Mouse (Mus musculus): ENCODE data around the gene Lrmp. TPM values are rescaled to one million over a fixed set of nuclear protein-coding genes. Genes with fewer than 3 reads are reported as not detected.

Lrmp gene
- 1.9 and 2.2 TPM in 2 replicates for polyA plus RNA-seq (2012; ENCODE audit: insufficient read depth, insufficient read length, missing spikeins)

- Histone ChIP-seq H3K4me3 (ENCODE audit: insufficient read depth, low read depth, low read length) (no peak within 1 kb of the TSS), H3K27ac (replicated peaks; ENCODE audit: low read depth, low read length) (no peak within 1 kb of the TSS), H3K4me1 (ENCODE audit: control insufficient read depth, insufficient read depth, insufficient read length, low read length) (0 out of 2 replicates have a peak, but pooled peaks cover 3% of the 10 kb centered on the region)
These were observed at the start of gene Lrmp for GRCm38 (mm10) chr6:145115476-145116097. Gene Lrmp (plus strand): TSS chr6:145115653.

- no peak overlapping the region for H3K27ac ChIP-seq (replicated peaks; ENCODE audit: low read depth, low read length)
These were observed 49.0 kb upstream of the Lrmp start for GRCm38 (mm10) chr6:145066416-145066815.

GRCm38 (mm10) chr6:145067679-145068078, 47.8 kb upstream of the Lrmp start:
- no peak overlapping the region for H3K27ac ChIP-seq (replicated peaks; ENCODE audit: low read depth, low read length)
- H3K4me1 ChIP-seq (ENCODE audit: control insufficient read depth, insufficient read depth, insufficient read length, low read length): no peaks in the 10 kb centered on the region
- H3K4me3 ChIP-seq (ENCODE audit: insufficient read depth, low read depth, low read length): no peak overlapping the region

More at GRCm38 (mm10) chr6:145066416-145066815, 49.0 kb upstream of the Lrmp start:
- no peak overlapping the region for H3K4me3 ChIP-seq (ENCODE audit: insufficient read depth, low read depth, low read length)
- H3K4me1 ChIP-seq (ENCODE audit: control insufficient read depth, insufficient read depth, insufficient read length, low read length): no peaks in the 10 kb centered on the region

DNA sequence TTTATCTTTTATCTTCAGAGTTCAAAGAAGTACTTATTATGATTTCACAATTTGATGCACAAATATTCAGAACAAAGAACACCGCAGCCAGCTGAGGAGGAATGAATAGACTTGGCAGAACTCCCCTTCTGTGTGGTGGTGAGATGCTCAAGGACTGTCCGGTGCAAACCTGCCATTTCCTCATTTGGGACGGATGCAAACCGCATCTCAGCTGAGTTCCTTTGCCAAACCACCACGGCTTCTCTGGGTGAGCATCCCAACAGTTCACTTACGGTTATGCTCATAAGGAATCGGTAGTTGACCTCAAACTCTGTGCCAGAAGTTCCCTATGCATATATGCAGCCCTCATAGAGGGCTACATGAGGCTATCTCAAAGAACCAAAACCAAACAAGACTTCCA, 46.1 kb upstream of the Lrmp start:
- no peak overlapping the region for H3K27ac ChIP-seq (replicated peaks; ENCODE audit: low read depth, low read length)
- H3K4me1 ChIP-seq (ENCODE audit: control insufficient read depth, insufficient read depth, insufficient read length, low read length): no peaks in the 10 kb centered on the region
- H3K4me3 ChIP-seq (ENCODE audit: insufficient read depth, low read depth, low read length): no peak overlapping the region

DNA sequence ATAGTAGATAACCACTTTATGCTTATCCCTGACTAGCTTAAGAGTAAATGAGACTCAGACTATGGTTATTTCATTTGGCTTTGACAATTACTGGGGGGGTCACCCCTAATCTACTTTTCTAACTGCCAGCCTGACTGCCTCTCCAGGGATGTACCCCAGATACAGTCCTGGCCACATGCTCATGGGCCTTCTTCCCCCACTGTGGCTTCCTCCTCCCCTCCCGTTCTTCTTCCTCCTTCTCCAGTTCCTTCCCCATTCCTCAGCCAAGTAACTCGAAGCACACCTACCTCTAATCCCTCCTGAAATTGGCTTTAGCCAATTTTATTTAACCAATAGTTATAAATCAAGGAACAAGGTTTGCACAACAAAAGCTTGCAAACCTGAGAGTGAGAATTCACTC, 45.5 kb upstream of the Lrmp start:
- Histone ChIP-seq H3K4me1 (ENCODE audit: control insufficient read depth, insufficient read depth, insufficient read length, low read length) (no peaks in the 10 kb centered on the region), H3K4me3 (ENCODE audit: insufficient read depth, low read depth, low read length) (no peak overlapping the region), H3K27ac (replicated peaks; ENCODE audit: low read depth, low read length) (no peak overlapping the region)

DNA sequence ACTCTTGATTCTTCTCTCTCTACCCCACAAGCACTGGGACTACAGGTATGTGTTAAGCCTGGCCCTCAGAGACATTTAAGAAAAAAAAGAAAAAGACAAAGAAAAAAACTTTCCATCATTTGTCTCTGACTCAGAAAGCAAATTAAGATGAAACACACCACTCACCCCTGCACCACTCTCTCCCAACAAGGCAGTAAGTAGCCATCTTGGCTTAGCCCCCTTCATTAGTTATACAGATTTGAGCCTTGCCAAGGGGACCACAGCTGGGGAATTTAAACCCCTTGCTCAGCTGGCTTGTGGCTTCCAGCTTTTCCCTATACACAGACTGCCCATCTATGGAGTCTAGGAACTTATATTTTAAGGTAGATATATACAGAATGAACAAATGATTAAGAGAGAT, 41.0 kb upstream of the Lrmp start:
- no peaks in the 10 kb centered on the region for H3K4me1 ChIP-seq (ENCODE audit: control insufficient read depth, insufficient read depth, insufficient read length, low read length)
- no peak overlapping the region for H3K4me3 ChIP-seq (ENCODE audit: insufficient read depth, low read depth, low read length)
- H3K27ac ChIP-seq (replicated peaks; ENCODE audit: low read depth, low read length): no peak overlapping the region

DNA sequence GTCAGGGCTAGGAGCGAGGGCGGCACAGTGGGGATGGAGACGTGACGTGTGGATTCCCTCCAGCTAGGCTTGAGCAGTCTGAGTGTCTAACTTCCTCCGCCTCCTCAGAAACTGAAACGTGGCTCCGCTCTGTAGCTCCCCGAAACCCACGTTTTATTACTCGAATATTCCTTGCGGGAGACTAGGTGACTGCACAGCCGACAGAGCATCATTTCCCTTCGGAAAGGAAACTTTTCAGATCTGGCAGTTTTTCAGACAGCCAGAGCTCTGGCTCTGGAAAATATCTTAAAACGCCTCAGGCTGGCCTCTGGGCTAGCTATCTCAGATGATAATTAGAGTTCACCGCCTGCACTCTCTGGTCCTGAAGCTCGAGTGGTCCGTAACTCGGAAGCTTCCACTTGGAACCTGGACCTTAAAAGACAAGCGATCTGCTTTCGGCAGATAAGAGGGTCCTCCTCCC, 40.3 kb upstream of the Lrmp start:
- Histone ChIP-seq H3K4me3 (ENCODE audit: insufficient read depth, low read depth, low read length) (peak overlapping the region; percentile 48), H3K27ac (replicated peaks; ENCODE audit: low read depth, low read length) (no peak overlapping the region), H3K4me1 (ENCODE audit: control insufficient read depth, insufficient read depth, insufficient read length, low read length) (no peaks in the 10 kb centered on the region)

DNA sequence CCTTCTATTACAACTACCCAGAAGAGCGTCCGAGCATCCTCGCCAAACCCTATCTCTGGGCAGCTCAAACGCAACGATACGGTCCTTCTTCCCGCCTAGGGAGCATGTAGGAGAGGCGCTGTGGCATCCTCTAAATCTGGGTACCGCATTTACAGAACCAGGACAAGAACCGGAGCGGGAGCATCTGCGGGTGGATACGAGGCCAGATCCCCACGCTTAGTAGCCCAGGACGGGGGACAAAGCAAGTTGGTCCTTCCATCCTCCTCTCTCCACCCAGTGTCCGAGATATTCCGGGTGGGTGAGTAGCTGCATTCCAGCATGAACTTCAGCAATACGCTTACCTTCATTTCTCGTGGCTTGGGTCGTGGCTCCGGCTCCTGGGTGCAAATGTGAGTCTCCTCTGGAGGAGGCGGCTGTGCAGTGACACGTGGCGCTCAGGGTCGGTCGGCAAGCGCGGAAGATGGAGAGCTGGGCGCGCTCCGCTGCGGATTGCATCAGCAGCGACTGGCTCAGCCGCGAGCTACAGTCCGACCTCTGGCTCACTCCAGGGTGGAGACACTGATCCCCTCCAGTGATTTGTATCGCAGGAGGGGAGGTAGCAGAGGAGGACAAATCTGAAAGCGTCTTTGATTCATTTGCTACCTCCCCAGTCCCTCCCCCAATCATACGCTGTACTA, 39.8 kb upstream of the Lrmp start, which contains the start of gene Bcat1:
TSS of gene Bcat1 (minus strand) at position 637 of the 677 bp plus-strand sequence.
- Histone ChIP-seq H3K4me3 (ENCODE audit: insufficient read depth, low read depth, low read length) (peak within 1 kb of the TSS; percentile 48), H3K4me1 (ENCODE audit: control insufficient read depth, insufficient read depth, insufficient read length, low read length) (no peaks in the 10 kb centered on the region), H3K27ac (replicated peaks; ENCODE audit: low read depth, low read length) (no peak within 1 kb of the TSS)

GRCm38 (mm10) chr6:145076286-145076685, 39.2 kb upstream of the Lrmp start:
- Histone ChIP-seq H3K4me1 (ENCODE audit: control insufficient read depth, insufficient read depth, insufficient read length, low read length) (no peaks in the 10 kb centered on the region), H3K4me3 (ENCODE audit: insufficient read depth, low read depth, low read length) (no peak overlapping the region), H3K27ac (replicated peaks; ENCODE audit: low read depth, low read length) (no peak overlapping the region)

DNA sequence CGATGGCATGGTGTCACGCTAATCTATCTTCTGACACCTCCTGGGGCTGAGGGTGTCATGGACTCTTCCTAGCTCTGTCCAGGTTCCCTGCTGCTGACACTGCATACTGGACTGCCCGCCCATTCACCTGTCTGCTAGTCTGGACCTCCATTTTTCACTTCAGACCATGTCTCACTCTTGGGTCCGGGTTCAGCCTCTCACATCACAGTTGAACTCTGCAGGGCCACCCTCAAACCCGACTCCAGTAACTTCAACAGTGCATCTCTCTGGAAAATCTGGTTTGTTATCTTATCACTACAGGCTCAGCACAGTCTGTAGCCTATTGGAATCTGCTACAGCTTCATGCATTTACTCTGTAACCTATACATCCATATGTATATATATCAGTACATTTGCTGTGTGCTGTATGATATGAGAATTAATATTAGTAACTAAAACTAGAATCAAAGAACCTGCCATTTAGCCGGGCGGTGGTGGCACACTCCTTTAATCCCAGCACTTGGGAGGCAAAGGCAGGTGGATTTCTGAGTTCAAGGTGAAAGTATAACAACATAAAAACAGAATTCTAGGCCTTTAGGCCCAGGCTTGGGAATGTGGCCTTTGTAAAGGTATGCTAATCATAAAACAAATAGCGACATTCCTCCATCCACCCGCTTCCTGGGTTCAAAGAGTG, 36.2 kb upstream of the Lrmp start:
- Histone ChIP-seq H3K27ac (replicated peaks; ENCODE audit: low read depth, low read length) (no peak overlapping the region), H3K4me3 (ENCODE audit: insufficient read depth, low read depth, low read length) (no peak overlapping the region), H3K4me1 (ENCODE audit: control insufficient read depth, insufficient read depth, insufficient read length, low read length) (no peaks in the 10 kb centered on the region)

GRCm38 (mm10) chr6:145081721-145082120, 33.7 kb upstream of the Lrmp start:
- H3K4me3 ChIP-seq (ENCODE audit: insufficient read depth, low read depth, low read length): no peak overlapping the region

DNA sequence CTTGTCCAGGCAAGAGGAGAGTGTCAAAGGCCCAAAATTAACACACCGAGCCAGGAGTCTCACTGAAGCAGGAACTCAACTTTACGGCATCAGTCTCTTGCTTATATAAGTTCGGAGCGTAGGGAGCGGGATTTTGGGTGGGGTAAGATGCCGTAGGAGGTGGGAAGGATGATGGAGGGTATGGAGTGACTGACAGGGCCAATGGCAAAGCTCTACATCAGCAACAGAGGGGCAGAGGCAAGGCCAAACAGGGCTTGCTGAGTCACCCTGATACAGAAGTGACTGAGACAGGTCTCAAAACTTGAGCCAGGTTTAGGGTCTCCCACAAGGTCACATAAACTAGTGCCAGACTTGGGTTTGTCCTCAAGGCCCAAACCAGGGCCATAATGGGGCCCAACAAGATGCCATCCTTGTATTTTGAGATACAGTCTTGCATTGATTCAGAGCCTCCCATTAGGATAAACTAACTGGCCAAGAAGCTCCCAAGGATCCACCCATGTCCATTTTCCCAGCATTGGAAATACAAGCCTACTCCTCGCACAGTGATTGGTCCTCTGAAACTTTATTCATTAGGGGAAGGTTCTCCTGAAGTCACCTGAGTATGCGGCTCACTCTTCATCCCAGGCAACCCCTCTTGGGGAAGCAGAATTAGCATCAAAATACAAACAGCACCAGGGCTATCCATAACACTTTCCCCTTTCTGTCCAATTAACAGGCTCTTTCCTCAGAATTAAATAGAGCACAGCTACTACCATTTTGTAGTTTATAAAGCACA, 30.9 kb upstream of the Lrmp start:
- Histone ChIP-seq H3K4me1 (ENCODE audit: control insufficient read depth, insufficient read depth, insufficient read length, low read length) (no peaks in the 10 kb centered on the region), H3K4me3 (ENCODE audit: insufficient read depth, low read depth, low read length) (no peak overlapping the region), H3K27ac (replicated peaks; ENCODE audit: low read depth, low read length) (no peak overlapping the region)

More at GRCm38 (mm10) chr6:145081721-145082120, 33.7 kb upstream of the Lrmp start:
- Histone ChIP-seq H3K27ac (replicated peaks; ENCODE audit: low read depth, low read length) (no peak overlapping the region), H3K4me1 (ENCODE audit: control insufficient read depth, insufficient read depth, insufficient read length, low read length) (no peaks in the 10 kb centered on the region)

GRCm38 (mm10) chr6:145088451-145089113, 26.9 kb upstream of the Lrmp start:
- Histone ChIP-seq H3K4me1 (ENCODE audit: control insufficient read depth, insufficient read depth, insufficient read length, low read length) (no peaks in the 10 kb centered on the region), H3K27ac (replicated peaks; ENCODE audit: low read depth, low read length) (no peak overlapping the region), H3K4me3 (ENCODE audit: insufficient read depth, low read depth, low read length) (no peak overlapping the region)

- Histone ChIP-seq H3K27ac (replicated peaks; ENCODE audit: low read depth, low read length) (no peak overlapping the region), H3K4me1 (ENCODE audit: control insufficient read depth, insufficient read depth, insufficient read length, low read length) (no peaks in the 10 kb centered on the region), H3K4me3 (ENCODE audit: insufficient read depth, low read depth, low read length) (no peak overlapping the region)
These were observed 26.1 kb upstream of the Lrmp start for GRCm38 (mm10) chr6:145089373-145089772.
